Mouse (Mus musculus): Measurements from ENCODE around the gene Secisbp2.

DNA sequence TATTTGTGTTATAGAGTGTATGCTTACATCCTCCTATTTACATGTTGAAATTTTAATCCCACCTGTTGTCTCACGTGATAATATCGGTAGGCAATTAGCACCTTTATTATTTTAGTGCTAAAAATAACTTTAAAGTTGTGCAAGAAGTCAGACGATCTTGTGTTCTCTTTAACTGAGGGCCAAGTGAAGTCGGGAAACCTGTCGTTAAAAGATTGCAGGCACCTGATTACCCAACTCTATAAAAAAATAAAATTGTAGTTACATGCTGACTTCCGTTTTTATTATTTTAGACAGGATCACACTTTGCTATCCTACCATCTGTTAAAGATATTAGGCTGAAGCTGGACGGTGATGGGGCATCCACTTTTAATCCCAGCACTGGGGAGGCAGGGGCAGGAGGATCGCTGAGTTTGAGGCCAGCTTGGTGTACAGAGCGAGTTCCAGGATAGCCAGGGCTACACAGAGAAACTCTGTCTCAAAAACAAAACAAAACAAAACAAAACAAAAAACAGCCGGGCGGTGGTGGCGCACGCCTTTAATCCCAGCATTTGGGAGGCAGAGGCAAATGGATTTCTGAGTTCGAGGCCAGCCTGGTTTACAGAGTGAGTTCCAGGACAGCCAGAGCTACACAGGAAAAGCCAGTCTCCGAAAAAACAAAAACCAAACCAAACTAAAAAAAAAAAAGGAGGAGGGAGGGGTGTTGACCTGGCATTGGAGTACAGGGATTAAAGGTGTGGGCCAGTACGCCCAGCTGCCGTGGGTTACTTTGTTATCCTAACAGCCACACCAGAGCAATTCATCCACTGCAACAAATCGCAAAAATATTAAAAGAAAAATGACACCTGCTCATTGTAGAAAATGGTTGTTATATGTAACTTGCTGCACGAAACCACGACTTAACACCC is 7.3 kb upstream of the Secisbp2 start:
- TF ChIP-seq HCFC1 (IDR thresholded peaks at IDR 0.05; ENCODE audit: borderline replicate concordance, insufficient read depth, low read length) = no peak
- TF ChIP-seq ZC3H11A (IDR thresholded peaks at IDR 0.05; ENCODE audit: borderline replicate concordance, low read depth, low read length) = no peak

Data from ES-E14 (cell line).